Mouse (Mus musculus): Measurements from ENCODE around the gene Olfr1150-ps1.

Gene Olfr1150-ps1

GRCm38 (mm10) chr2:87843693-87844092 is at the start of gene Olfr1150-ps1:
Gene Olfr1150-ps1, plus strand, starts transcription at chr2:87843993.
- no peak for DNase-seq (ENCODE audit: low read depth, low spot score)

- DNase-seq (ENCODE audit: low read depth, low spot score): no peak
Observed at GRCm38 (mm10) chr2:87800292-87800691, 43.5 kb upstream of the Olfr1150-ps1 start, which contains the start of gene Olfr1143. Gene Olfr1143, plus strand, starts transcription at chr2:87800592.

- no peak for DNase-seq (ENCODE audit: low read depth, low spot score)
Observed at GRCm38 (mm10) chr2:87809522-87809921, 34.3 kb upstream of the Olfr1150-ps1 start, which contains the start of gene Olfr1145. Gene Olfr1145, plus strand, starts transcription at chr2:87809822.

DNA sequence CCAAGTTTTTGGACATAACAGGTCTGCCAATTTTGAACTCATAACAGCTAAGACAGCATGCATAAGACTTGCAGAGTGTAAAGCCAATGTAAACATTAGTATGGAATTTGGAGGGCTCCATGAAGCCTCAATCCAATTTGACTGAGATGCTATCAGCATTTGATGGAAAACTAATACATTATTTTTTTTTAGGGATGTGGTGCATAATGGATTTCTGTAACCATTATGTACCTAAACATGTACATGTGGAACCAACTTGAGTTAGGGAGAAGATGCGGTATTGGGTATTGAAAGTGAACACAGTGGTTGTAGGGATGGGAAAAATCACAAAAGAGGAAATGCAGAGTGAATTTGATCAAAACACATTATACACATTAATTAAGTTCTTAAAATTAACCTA is 13.6 kb upstream of the Olfr1150-ps1 start, which contains the start of gene Olfr1148:
Gene Olfr1148, plus strand, starts transcription at position 301 of the 400 bp plus-strand sequence.
- no peak for DNase-seq (ENCODE audit: low read depth, low spot score)

- DNase-seq (ENCODE audit: low read depth, low spot score): no peak
Observed at GRCm38 (mm10) chr2:87855562-87855961, 11.8 kb downstream of the Olfr1150-ps1 start, which contains the start of gene Olfr1151. Gene Olfr1151, plus strand, starts transcription at chr2:87855862.

DNA sequence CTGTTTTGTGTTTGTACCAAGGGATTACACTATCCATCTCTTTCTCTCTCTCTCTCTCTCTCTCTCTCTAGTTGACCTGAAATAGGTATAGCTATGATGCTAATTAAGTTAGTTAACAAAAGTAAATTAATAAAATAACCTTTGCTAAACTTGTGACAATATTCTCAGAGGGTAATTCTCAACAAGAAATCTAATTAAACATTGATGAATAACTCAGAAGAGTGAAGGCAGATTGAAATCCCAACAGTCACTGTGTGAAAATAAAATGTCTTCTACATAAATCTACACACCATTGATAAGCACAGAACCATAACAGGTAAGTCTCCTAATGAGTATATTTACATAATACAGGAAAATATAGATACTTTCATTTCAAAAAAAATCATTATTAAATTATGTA is 22.4 kb downstream of the Olfr1150-ps1 start, which contains the start of gene Olfr1152:
Gene Olfr1152, plus strand, starts transcription at position 301 of the 400 bp plus-strand sequence.
- no peak for DNase-seq (ENCODE audit: low read depth, low spot score)

DNA sequence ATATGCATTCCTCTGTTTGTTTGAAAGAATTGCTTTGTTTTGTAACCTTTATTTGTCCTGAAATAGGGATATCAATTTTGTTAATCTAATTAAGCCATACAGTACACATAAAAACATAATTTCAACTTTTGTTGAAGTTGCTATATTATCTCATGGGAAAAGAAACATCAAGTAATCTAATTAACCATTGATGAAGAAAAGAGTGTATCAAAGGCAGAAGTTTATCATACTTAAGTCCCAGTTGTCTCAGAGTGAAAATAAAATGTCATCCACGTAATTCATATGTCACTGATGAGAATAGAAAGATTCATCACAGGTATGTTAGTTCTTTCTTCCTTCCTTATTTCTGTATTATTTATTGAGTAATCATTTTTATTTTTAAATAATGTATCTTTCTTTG is 50.9 kb downstream of the Olfr1150-ps1 start, which contains the start of gene Olfr1153:
Gene Olfr1153, plus strand, starts transcription at position 301 of the 400 bp plus-strand sequence.
- no peak for DNase-seq (ENCODE audit: low read depth, low spot score)

Measured in brain, adult 2 months (tissue).